Mouse (Mus musculus) ES-Bruce4 (cell line): ENCODE results near the gene Mif4gd.

Experiments
- CTCF ChIP-seq: IDR thresholded peaks from one replicate; pipeline ENCODE4 v1.8.1; 2011; ENCODE audit warnings: low read depth, low read length
- POLR2A ChIP-seq: IDR thresholded peaks from one replicate; pipeline ENCODE4 v1.8.1; 2011; ENCODE audit warnings: low read length; ENCODE audit not compliant: insufficient read depth

DNA sequence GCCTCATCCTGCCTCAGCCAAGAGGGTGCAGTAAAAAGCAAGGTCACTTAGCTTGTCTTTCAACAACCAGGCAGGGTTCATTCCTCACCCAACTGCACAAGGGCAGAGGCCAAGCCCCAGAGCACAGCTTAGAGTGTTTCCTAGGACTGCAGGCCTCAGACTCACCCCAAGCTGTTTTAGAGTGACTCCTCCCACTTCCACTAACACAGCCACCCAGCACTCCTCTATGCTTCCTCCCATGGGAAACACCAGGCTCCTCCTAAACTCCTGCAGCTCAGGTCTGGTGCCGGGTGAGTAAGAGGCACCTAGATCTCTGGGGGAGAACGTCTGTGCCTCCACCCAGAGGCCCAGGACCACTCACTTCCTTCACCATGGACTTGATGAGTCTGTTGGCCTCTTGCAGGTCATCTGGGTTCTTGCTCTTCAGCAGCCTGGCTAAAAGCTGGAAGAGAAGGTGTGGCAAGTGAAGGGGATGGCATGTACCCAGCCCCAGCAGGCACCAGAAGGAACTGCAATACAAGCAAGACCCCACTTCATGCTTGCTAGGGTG, 22.2 kb downstream of the Mif4gd start:
- TF ChIP-seq CTCF: no peak
- no peak for TF ChIP-seq POLR2A
